Mouse (Mus musculus): ENCODE data around the gene Tsga10. TPM values are rescaled to one million over a fixed set of nuclear protein-coding genes. Genes with fewer than 3 reads are reported as not detected.

Gene Tsga10
- polyA plus RNA-seq, 1 experiment from 2014 or later, result 1.0 TPM

GRCm38 (mm10) chr1:37709736-37710135 is 156.5 kb downstream of the Tsga10 start:
- no peak for TF ChIP-seq EP300 (IDR thresholded peaks at IDR 0.05; ENCODE audit: low read depth)
- TF ChIP-seq CTCF (IDR thresholded peaks at IDR 0.05; ENCODE audit: low read depth), result no peak
- 0 out of 2 replicates have a peak, but pooled peaks cover 2% of the 10 kb centered on the region for H3K9me3 ChIP-seq (ENCODE audit: low read length)
- WGBS (ENCODE audit: insufficient replicate concordance), result 74% methylated on average over 8 of the region's 8 CpGs
- 0 out of 2 replicates have a peak, but pooled peaks cover 2% of the 10 kb centered on the region for H3K27me3 ChIP-seq (ENCODE audit: insufficient read depth, low read length)
- H3K36me3 ChIP-seq (replicated peaks; ENCODE audit: insufficient read depth, low read length), result no peaks in the 10 kb centered on the region
- no peak overlapping the region for H3K4me2 ChIP-seq (ENCODE audit: low read depth, low read length)
- no peak overlapping the region for H3K4me3 ChIP-seq (ENCODE audit: low read depth, low read length)
- no peak for ATAC-seq
- no peak overlapping the region for H3K27ac ChIP-seq (ENCODE audit: low read depth)
- no peak overlapping the region for H3K9ac ChIP-seq (replicated peaks)
- H3K4me1 ChIP-seq (ENCODE audit: insufficient read depth), result no peaks in the 10 kb centered on the region
- DNase-seq, result no peak

GRCm38 (mm10) chr1:37708270-37708955 is 157.8 kb downstream of the Tsga10 start:
- DNase-seq (no peak), ATAC-seq (no peak)
- WGBS (ENCODE audit: insufficient replicate concordance), result 76% methylated on average over 6 of the region's 6 CpGs
- 0 out of 2 replicates have a peak, but pooled peaks cover 2% of the 10 kb centered on the region for H3K9me3 ChIP-seq (ENCODE audit: low read length)
- no peak overlapping the region for H3K4me2 ChIP-seq (ENCODE audit: low read depth, low read length)
- no peak for TF ChIP-seq EP300 (IDR thresholded peaks at IDR 0.05; ENCODE audit: low read depth)
- TF ChIP-seq CTCF (IDR thresholded peaks at IDR 0.05; ENCODE audit: low read depth), result no peak
- no peak overlapping the region for H3K4me3 ChIP-seq (ENCODE audit: low read depth, low read length)
- H3K36me3 ChIP-seq (replicated peaks; ENCODE audit: insufficient read depth, low read length), result no peaks in the 10 kb centered on the region
- no peak overlapping the region for H3K9ac ChIP-seq (replicated peaks)
- no peaks in the 10 kb centered on the region for H3K4me1 ChIP-seq (ENCODE audit: insufficient read depth)
- 0 out of 2 replicates have a peak, but pooled peaks cover 2% of the 10 kb centered on the region for H3K27me3 ChIP-seq (ENCODE audit: insufficient read depth, low read length)
- H3K27ac ChIP-seq (ENCODE audit: low read depth), result no peak overlapping the region

Other genes starting within 250 kb of the Tsga10 start
- gene 2010300C02Rik, start 146.3 kb downstream of the Tsga10 start, polyA plus RNA-seq (2015; fragmentation: Nextera tagmentation; extraction: Ambion mirVana), result 0.20 and 0.22 TPM in 2 replicates
- gene Lipt1, start 5.3 kb upstream of the Tsga10 start, polyA plus RNA-seq (2015; fragmentation: Nextera tagmentation; extraction: Ambion mirVana), result 4.9 and 5.7 TPM in 2 replicates
- gene Mitd1, start 24.0 kb upstream of the Tsga10 start, polyA plus RNA-seq (2015; fragmentation: Nextera tagmentation; extraction: Ambion mirVana), result 11.3 and 12.9 TPM in 2 replicates
- 180 and 185 TPM in 2 replicates for gene Mrpl30, start 24.0 kb upstream of the Tsga10 start, polyA plus RNA-seq (2015; fragmentation: Nextera tagmentation; extraction: Ambion mirVana)
- gene Lyg2, start 50.1 kb upstream of the Tsga10 start, polyA plus RNA-seq (2015; fragmentation: Nextera tagmentation; extraction: Ambion mirVana), result not detected in 2 replicates
- not detected in 2 replicates for gene Lyg1, start 91.3 kb upstream of the Tsga10 start, polyA plus RNA-seq (2015; fragmentation: Nextera tagmentation; extraction: Ambion mirVana)
- 53.1 and 55.6 TPM in 2 replicates for gene Txndc9, start 131.5 kb upstream of the Tsga10 start, polyA plus RNA-seq (2015; fragmentation: Nextera tagmentation; extraction: Ambion mirVana)
- gene Eif5b, start 131.6 kb upstream of the Tsga10 start, polyA plus RNA-seq (2015; fragmentation: Nextera tagmentation; extraction: Ambion mirVana), result 11.2 and 12.4 TPM in 2 replicates